Mouse (Mus musculus): ENCODE results near the gene Dusp22.

GRCm38 (mm10) chr13:30656909-30657308 lies 2.9 kb upstream of the Dusp22 start:
- TF ChIP-seq CTCF (IDR thresholded peaks at IDR 0.05; ENCODE audit: control insufficient read depth, insufficient read depth, insufficient replicate concordance, low read depth, low read length) (no peak), POLR2A (IDR thresholded peaks at IDR 0.05; ENCODE audit: control insufficient read depth, low read depth, low read length) (no peak)

Data from testis, adult 2 months (tissue).